Mouse (Mus musculus) kidney, embryonic 15.5 days (tissue): ENCODE data around the gene D330045A20Rik. TPM values are rescaled to one million over a fixed set of nuclear protein-coding genes. Genes with fewer than 3 reads are reported as not detected.
A peak's percentile ranks its signal among the peaks of the same experiment; 100 is the strongest.
"Not testable (repeated sequence)": the region's sequence is repeated elsewhere in the genome, so short reads cannot be mapped to it uniquely, and the experiment has no call there.

Experiments used
- ATAC-seq: fragments of 200-750 bp; cut with Nextera tagmentation; replicated peaks from 2 replicates; pipeline ENCODE4 v1.8.0; 2017; ENCODE audit warnings: moderate TSS enrichment; ENCODE audit not compliant: low FRiP score
- H3K27ac ChIP-seq: fragments of 300-500 bp; sonication (generic); 2 replicates; pipeline ENCODE4 v1.5.1; 2015; ENCODE audit warnings: mild to moderate bottlenecking, inconsistent platforms
- H3K27me3 ChIP-seq: fragments of 300-500 bp; sonication (generic); 2 replicates; pipeline ENCODE4 v1.6.1; 2015; ENCODE audit warnings: inconsistent platforms
- H3K36me3 ChIP-seq: fragments of 300-500 bp; sonication (generic); 2 replicates; pipeline ENCODE4 v1.6.1; 2015; ENCODE audit warnings: inconsistent platforms
- H3K4me1 ChIP-seq: fragments of 300-500 bp; sonication (generic); 2 replicates; pipeline ENCODE4 v1.6.1; 2015; ENCODE audit warnings: inconsistent platforms
- H3K4me2 ChIP-seq: fragments of 300-500 bp; sonication (generic); 2 replicates; pipeline ENCODE4 v1.6.1; 2015; ENCODE audit warnings: moderate library complexity, mild to moderate bottlenecking, inconsistent platforms
- H3K4me3 ChIP-seq: fragments of 300-500 bp; sonication (generic); replicated peaks from 2 replicates; pipeline ENCODE4 v1.5.1; 2015; ENCODE audit warnings: mild to moderate bottlenecking, inconsistent platforms
- H3K9ac ChIP-seq: fragments of 300-500 bp; sonication (generic); 2 replicates; pipeline ENCODE4 v1.6.1; 2015; ENCODE audit warnings: mild to moderate bottlenecking, inconsistent platforms
- H3K9me3 ChIP-seq: fragments of 300-500 bp; sonication (generic); replicated peaks from 2 replicates; pipeline ENCODE4 v1.6.1; 2016; ENCODE audit warnings: inconsistent platforms
- WGBS: fragments of 180-500 bp; shearing (Covaris S2); methylation state at CpG from one replicate; pipeline ENCODE4 v1.1.7; 2015; ENCODE audit warnings: mixed read lengths; 5-methylcytosine and 5-hydroxymethylcytosine counted together
- polyA plus RNA-seq: library from polyadenylated mRNA; unstranded; fragments of >200 nt; fragmentation: Nextera tagmentation; extraction: Ambion mirVana; gene quantifications from 2 replicates; pipeline ENCODE4 v1.2.1, GENCODE M21; 2015

Gene D330045A20Rik
- 1.9 and 2.2 TPM in 2 replicates for polyA plus RNA-seq

- Histone ChIP-seq H3K4me3 (peak within 1 kb of the TSS; percentile 40), H3K27ac (no peak within 1 kb of the TSS), H3K4me1 (no peaks in the 10 kb centered on the region), H3K9me3 (no peaks in the 10 kb centered on the region), H3K36me3 (no peaks in the 10 kb centered on the region), H3K27me3 (peaks cover 31% of the 10 kb centered on the region), H3K9ac (no peak within 1 kb of the TSS), H3K4me2 (peak within 1 kb of the TSS; percentile 60)
- peak; percentile 88 for ATAC-seq
- WGBS, result 34% methylated on average over 28 of the region's 28 CpGs
Measured at GRCm38 (mm10) chrX:139480022-139480894, at the start of gene D330045A20Rik. TSS of gene D330045A20Rik (plus strand) at chrX:139480367.

- H3K27ac ChIP-seq, result no peak overlapping the region
- no peak overlapping the region for H3K9ac ChIP-seq
- H3K4me3 ChIP-seq, result no peak overlapping the region
- no peaks in the 10 kb centered on the region for H3K36me3 ChIP-seq
- H3K4me2 ChIP-seq, result no peak overlapping the region
- no peaks in the 10 kb centered on the region for H3K4me1 ChIP-seq
- ATAC-seq, result no peak
- peaks cover 18% of the 10 kb centered on the region for H3K27me3 ChIP-seq
- no peaks in the 10 kb centered on the region for H3K9me3 ChIP-seq
- WGBS, result 70% methylated on average over 2 of the region's 2 CpGs
Measured at GRCm38 (mm10) chrX:139432550-139432949, 47.6 kb upstream of the D330045A20Rik start.

- Histone ChIP-seq H3K9me3 (no peaks in the 10 kb centered on the region), H3K4me3 (no peak overlapping the region), H3K27ac (no peak overlapping the region), H3K36me3 (no peaks in the 10 kb centered on the region), H3K9ac (no peak overlapping the region), H3K27me3 (peaks cover 16% of the 10 kb centered on the region), H3K4me1 (no peaks in the 10 kb centered on the region), H3K4me2 (no peak overlapping the region)
- WGBS, result 56% methylated on average over 2 of the region's 2 CpGs
- no peak for ATAC-seq
Measured at GRCm38 (mm10) chrX:139435202-139435601, 45.0 kb upstream of the D330045A20Rik start.

- 94% methylated on average over 22 of the region's 22 CpGs for WGBS
- not testable (repeated sequence) for H3K36me3 ChIP-seq, H3K4me1 ChIP-seq, H3K27me3 ChIP-seq, H3K9ac ChIP-seq, ATAC-seq, H3K9me3 ChIP-seq, H3K4me2 ChIP-seq, H3K4me3 ChIP-seq, H3K27ac ChIP-seq
Measured at GRCm38 (mm10) chrX:139441057-139441456, 39.1 kb upstream of the D330045A20Rik start.

GRCm38 (mm10) chrX:139456812-139457211 lies 23.4 kb upstream of the D330045A20Rik start:
- no peak for ATAC-seq
- 19% methylated on average over 2 of the region's 2 CpGs for WGBS

GRCm38 (mm10) chrX:139482083-139482482 lies 1.9 kb downstream of the D330045A20Rik start:
- Histone ChIP-seq H3K4me3 (no peak overlapping the region), H3K9ac (no peak overlapping the region), H3K4me1 (no peaks in the 10 kb centered on the region), H3K27ac (no peak overlapping the region), H3K9me3 (no peaks in the 10 kb centered on the region), H3K36me3 (no peaks in the 10 kb centered on the region), H3K27me3 (peaks cover 31% of the 10 kb centered on the region), H3K4me2 (no peak overlapping the region)
- ATAC-seq, result no peak
- WGBS, result 65% methylated on average over 7 of the region's 7 CpGs

More at GRCm38 (mm10) chrX:139456812-139457211, 23.4 kb upstream of the D330045A20Rik start:
- no peak overlapping the region for H3K4me2 ChIP-seq
- no peak overlapping the region for H3K4me3 ChIP-seq
- H3K9ac ChIP-seq, result no peak overlapping the region
- no peaks in the 10 kb centered on the region for H3K36me3 ChIP-seq
- H3K27me3 ChIP-seq, result 0 out of 2 replicates have a peak, but pooled peaks cover 4% of the 10 kb centered on the region
- no peaks in the 10 kb centered on the region for H3K9me3 ChIP-seq
- no peaks in the 10 kb centered on the region for H3K4me1 ChIP-seq
- H3K27ac ChIP-seq, result no peak overlapping the region

GRCm38 (mm10) chrX:139484974-139485373 lies 4.8 kb downstream of the D330045A20Rik start:
- WGBS, result 74% methylated on average over 1 of the region's 1 CpGs
- H3K27ac ChIP-seq, result no peak overlapping the region
- no peaks in the 10 kb centered on the region for H3K36me3 ChIP-seq
- peaks cover 21% of the 10 kb centered on the region for H3K27me3 ChIP-seq
- no peak overlapping the region for H3K9ac ChIP-seq
- no peaks in the 10 kb centered on the region for H3K4me1 ChIP-seq
- no peak overlapping the region for H3K4me3 ChIP-seq
- no peaks in the 10 kb centered on the region for H3K9me3 ChIP-seq
- no peak overlapping the region for H3K4me2 ChIP-seq
- no peak for ATAC-seq

- 83% methylated on average over 2 of the region's 2 CpGs for WGBS
- ATAC-seq, result no peak
- Histone ChIP-seq H3K4me2 (no peak overlapping the region), H3K9me3 (no peaks in the 10 kb centered on the region), H3K4me1 (no peaks in the 10 kb centered on the region), H3K27ac (no peak overlapping the region), H3K4me3 (no peak overlapping the region), H3K9ac (no peak overlapping the region), H3K27me3 (peaks cover 8% of the 10 kb centered on the region), H3K36me3 (no peaks in the 10 kb centered on the region)
Measured at GRCm38 (mm10) chrX:139516156-139516555, 36.0 kb downstream of the D330045A20Rik start.

- WGBS, result 67% methylated on average over 2 of the region's 2 CpGs
- Histone ChIP-seq H3K36me3 (no peaks in the 10 kb centered on the region), H3K9ac (no peak overlapping the region), H3K9me3 (no peaks in the 10 kb centered on the region), H3K4me2 (no peak overlapping the region), H3K27ac (no peak overlapping the region), H3K4me3 (no peak overlapping the region), H3K4me1 (no peaks in the 10 kb centered on the region), H3K27me3 (peaks cover 6% of the 10 kb centered on the region)
- no peak for ATAC-seq
Measured at GRCm38 (mm10) chrX:139519251-139519650, 39.1 kb downstream of the D330045A20Rik start.

- Histone ChIP-seq H3K27ac (0 out of 2 replicates have a peak overlapping the region, but pooled peaks have one; percentile 41), H3K4me1 (no peaks in the 10 kb centered on the region), H3K4me2 (no peak overlapping the region), H3K9me3 (no peaks in the 10 kb centered on the region), H3K4me3 (no peak overlapping the region), H3K36me3 (no peaks in the 10 kb centered on the region), H3K27me3 (no peaks in the 10 kb centered on the region; the same call in 1 of the 2 replicates), H3K9ac (no peak overlapping the region)
- WGBS, result 61% methylated on average over 5 of the region's 5 CpGs
- peak; percentile 33; the same call in 1 of the 2 replicates for ATAC-seq
Measured at GRCm38 (mm10) chrX:139524303-139525091, 44.3 kb downstream of the D330045A20Rik start.

GRCm38 (mm10) chrX:139525724-139526123 lies 45.6 kb downstream of the D330045A20Rik start:
- no peaks in the 10 kb centered on the region for H3K36me3 ChIP-seq
- no peak overlapping the region for H3K4me2 ChIP-seq
- peaks cover 3% of the 10 kb centered on the region; the same call in 1 of the 2 replicates for H3K27me3 ChIP-seq
- no peaks in the 10 kb centered on the region for H3K4me1 ChIP-seq
- no peaks in the 10 kb centered on the region for H3K9me3 ChIP-seq
- 77% methylated on average over 2 of the region's 2 CpGs for WGBS
- no peak for ATAC-seq
- no peak overlapping the region for H3K27ac ChIP-seq
- no peak overlapping the region for H3K9ac ChIP-seq
- no peak overlapping the region for H3K4me3 ChIP-seq

GRCm38 (mm10) chrX:139526984-139527383 lies 46.8 kb downstream of the D330045A20Rik start:
- no peak overlapping the region for H3K4me3 ChIP-seq
- H3K4me1 ChIP-seq, result no peaks in the 10 kb centered on the region
- no peak overlapping the region for H3K4me2 ChIP-seq
- H3K9me3 ChIP-seq, result no peaks in the 10 kb centered on the region
- no peak overlapping the region for H3K27ac ChIP-seq
- H3K36me3 ChIP-seq, result no peaks in the 10 kb centered on the region
- no peak overlapping the region for H3K9ac ChIP-seq
- no peak for ATAC-seq
- peaks cover 3% of the 10 kb centered on the region; the same call in 1 of the 2 replicates for H3K27me3 ChIP-seq
- WGBS, result 88% methylated on average over 4 of the region's 4 CpGs
